Mouse (Mus musculus): ENCODE measurements around the gene P4ha2.
"Not testable (repeated sequence)": the region's sequence is repeated elsewhere in the genome, so short reads cannot be mapped to it uniquely, and the experiment has no call there.

Gene P4ha2

GRCm38 (mm10) chr11:54127397-54127796, 27.5 kb downstream of the P4ha2 start:
- in situ Hi-C loops (cut with MboI, MseI) = no loop called here

GRCm38 (mm10) chr11:54129955-54130354, 30.1 kb downstream of the P4ha2 start:
- in situ Hi-C loops (cut with MboI, MseI) = no loop called here

DNA sequence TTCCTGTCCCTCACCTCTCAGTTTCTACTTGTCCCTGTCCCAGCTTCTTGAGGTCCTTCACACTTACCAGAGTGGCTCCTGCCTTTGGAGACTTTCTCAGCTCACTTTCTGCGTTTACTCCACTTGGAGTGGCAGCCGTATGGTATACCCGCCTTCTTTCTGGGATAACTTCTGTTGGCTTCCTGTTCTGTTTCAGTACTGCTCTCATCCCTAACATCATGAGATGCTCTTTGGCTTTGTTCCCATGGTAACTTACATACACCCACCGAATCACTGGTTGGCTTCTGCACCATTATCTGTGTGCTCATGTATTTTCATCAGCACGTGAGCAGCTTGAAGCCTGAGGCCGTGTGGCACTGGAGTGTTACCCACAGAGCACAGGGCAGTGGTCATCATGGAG, 30.8 kb downstream of the P4ha2 start:
- in situ Hi-C loops (cut with MboI, MseI) = no loop called here

- in situ Hi-C loops (cut with MboI, MseI) = no loop called here
Measured at GRCm38 (mm10) chr11:54132290-54132689, 32.4 kb downstream of the P4ha2 start.

- in situ Hi-C loops (cut with MboI, MseI) = no loop called here
Measured at GRCm38 (mm10) chr11:54134905-54135304, 35.0 kb downstream of the P4ha2 start.

GRCm38 (mm10) chr11:54140159-54140558, 40.3 kb downstream of the P4ha2 start:
- in situ Hi-C loops (cut with MboI, MseI) = not testable (repeated sequence)

- in situ Hi-C loops (cut with MboI, MseI) = no loop called here
Measured at GRCm38 (mm10) chr11:54141200-54141971, 41.5 kb downstream of the P4ha2 start.

- in situ Hi-C loops (cut with MboI, MseI) = loop anchor here (5.0 kb wide), 1 partner anchor 107 kb away; no protein-coding TSS in a partner anchor
Measured at GRCm38 (mm10) chr11:54144886-54145285, 45.0 kb downstream of the P4ha2 start.

- in situ Hi-C loops (cut with MboI, MseI) = loop anchor here (5.0 kb wide), 1 partner anchor 106 kb away; no protein-coding TSS in a partner anchor
Measured at GRCm38 (mm10) chr11:54145990-54146389, 46.1 kb downstream of the P4ha2 start.

GRCm38 (mm10) chr11:54149791-54150465, 50.0 kb downstream of the P4ha2 start:
- in situ Hi-C loops (cut with MboI, MseI) = loop anchor here (5.0 kb wide), 1 partner anchor 102 kb away; no protein-coding TSS in a partner anchor

DNA sequence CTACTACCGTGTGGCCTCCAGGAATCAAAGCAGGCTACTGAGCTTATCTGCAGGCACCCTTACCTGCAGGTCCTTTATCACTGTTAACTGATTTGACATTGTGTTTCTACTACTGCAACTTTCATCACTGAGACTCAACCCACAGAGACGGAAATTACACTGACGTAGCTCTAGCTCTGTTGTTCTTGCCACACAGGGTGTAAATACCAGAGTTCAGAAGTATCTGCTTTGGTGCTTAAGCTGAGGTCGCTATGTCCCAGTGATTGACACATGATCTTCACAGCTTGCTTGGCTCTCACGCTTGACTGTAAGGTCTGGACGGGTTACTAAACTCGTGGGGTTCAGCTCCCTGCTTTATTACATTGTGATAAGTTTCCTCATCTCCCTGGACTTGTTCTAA, 51.2 kb downstream of the P4ha2 start:
- in situ Hi-C loops (cut with MboI, MseI) = no loop called here

DNA sequence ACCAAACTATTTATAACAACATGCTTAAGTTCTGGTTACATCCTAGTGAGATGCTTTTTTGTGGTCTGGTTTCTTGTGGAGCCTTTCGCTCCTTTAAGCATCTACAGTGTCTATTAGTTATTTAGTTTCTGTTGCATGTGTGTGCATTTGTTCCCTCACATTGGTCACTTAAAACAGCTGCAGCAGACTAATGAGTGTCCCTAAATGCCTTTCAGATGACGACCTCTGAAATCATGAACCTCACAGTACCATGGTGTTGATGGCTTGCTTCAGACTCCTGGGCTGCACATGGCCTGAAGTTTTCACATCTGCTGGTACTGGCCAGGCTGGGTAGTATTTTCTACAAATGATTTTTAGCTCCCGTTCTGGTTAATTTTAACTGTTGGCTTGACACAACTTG, 53.1 kb downstream of the P4ha2 start:
- in situ Hi-C loops (cut with MboI, MseI) = no loop called here

- in situ Hi-C loops (cut with MboI, MseI) = no loop called here
Measured at GRCm38 (mm10) chr11:54155864-54156263, 56.0 kb downstream of the P4ha2 start.

- in situ Hi-C loops (cut with MboI, MseI) = no loop called here
Measured at GRCm38 (mm10) chr11:54156504-54156903, 56.6 kb downstream of the P4ha2 start.

DNA sequence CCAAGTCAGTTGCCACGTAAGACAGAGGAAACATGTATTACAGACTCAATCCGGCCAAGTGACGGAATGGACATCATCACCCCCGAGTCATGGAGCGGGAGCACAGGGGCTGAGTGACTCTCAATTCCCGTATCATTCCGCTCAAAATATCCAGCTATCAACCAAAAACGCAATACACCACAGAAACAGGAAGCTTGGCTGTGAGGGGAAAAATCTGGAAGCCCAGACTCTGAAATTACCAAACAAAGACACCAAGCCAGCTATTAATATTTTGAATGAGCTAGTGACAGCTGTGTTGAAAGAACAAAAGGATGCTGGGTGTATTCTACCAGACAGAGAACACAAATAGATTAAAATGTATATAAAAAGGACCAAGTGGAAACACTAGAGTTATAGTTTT, 57.7 kb downstream of the P4ha2 start:
- in situ Hi-C loops (cut with MboI, MseI) = no loop called here

GRCm38 (mm10) chr11:54160435-54160834, 60.5 kb downstream of the P4ha2 start:
- in situ Hi-C loops (cut with MboI, MseI) = no loop called here

GRCm38 (mm10) chr11:54160920-54161319, 61.0 kb downstream of the P4ha2 start:
- in situ Hi-C loops (cut with MboI, MseI) = no loop called here

- in situ Hi-C loops (cut with MboI, MseI) = no loop called here
Measured at GRCm38 (mm10) chr11:54161514-54161913, 61.6 kb downstream of the P4ha2 start.

DNA sequence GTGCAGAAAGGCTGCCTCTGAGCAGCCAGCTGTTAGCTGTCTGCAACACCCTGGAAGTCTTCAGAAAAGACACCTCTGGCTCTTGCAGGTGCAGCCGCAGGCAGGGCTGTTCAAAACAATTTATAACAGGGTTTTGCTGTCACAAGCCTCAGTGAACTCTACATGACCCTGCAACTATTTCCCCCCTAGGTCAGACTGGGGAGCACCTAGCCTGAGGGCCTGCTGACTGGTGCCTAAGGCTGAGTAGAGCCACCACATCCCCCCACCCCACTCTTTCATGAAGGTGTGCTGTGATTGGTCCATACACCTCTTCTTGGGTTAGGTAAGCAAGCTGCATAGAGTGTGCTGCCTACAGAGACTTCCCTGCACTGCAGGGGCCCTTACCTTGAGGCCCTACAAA, 63.1 kb downstream of the P4ha2 start:
- in situ Hi-C loops (cut with MboI, MseI) = no loop called here

DNA sequence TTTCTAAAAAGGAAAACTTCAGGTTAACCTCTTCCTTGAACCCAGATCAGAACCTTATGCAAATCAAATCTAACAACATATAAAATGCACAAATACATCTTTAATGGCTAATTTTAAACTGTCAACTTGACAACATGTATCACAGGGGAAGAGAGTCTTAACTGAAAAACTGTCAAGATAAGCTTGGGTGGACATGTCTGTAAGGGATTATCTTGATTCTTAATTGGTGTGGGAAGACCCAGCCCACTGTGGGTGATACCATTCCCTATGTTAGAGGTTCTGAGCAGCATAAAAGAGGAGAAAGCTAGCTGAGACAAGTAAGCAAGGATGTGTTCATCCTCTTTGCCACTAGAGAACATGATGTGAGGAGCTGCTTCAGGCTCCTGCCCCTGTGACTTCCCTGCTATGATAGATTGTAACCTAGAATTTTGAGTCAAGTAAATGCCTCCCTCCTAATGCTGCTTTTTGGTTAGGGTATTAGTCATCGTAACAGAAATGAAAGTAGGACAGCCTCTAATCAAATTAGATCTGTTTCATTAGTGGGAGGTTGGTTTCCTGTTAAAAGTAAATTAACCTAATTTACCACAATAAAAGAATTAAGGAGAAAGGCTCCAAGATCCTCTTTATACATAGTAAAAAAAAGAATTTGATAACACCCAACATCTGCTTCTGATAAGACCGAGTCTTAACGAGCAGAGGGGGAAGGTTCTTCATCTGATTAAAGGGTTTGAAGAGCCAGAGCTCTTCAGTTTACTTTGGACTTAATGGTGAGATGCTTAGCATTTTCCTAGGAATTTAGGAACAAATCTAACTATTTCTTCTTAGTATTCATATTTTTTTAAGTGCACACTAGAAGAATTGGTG, 69.8 kb downstream of the P4ha2 start:
- in situ Hi-C loops (cut with MboI, MseI) = loop anchor here in 1 of 2 experiments (10.0 kb wide), 2 partner anchors 65 to 835 kb away; no protein-coding TSS in a partner anchor

DNA sequence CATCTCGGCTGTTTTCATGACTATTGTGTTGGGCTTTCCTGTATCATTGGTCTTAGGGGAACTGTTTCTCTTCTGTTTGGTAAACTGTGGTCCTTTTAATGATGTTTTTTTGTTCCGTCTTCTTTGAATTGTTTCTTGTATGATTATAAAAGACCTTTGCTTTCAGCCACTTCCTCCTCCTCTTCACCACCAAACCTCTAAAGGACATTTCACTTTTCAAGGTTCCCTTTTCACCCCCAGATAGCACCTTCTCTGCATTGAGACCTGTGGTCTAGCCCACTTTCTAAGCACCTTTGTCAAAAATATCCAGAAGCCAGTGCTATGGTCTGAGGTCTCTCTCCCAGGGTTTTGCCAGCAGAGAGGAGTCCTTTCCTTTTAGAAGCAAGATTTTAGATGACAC, 71.3 kb downstream of the P4ha2 start:
- in situ Hi-C loops (cut with MboI, MseI) = loop anchor here in 1 of 2 experiments (10.0 kb wide), 2 partner anchors 64 to 834 kb away; no protein-coding TSS in a partner anchor

DNA sequence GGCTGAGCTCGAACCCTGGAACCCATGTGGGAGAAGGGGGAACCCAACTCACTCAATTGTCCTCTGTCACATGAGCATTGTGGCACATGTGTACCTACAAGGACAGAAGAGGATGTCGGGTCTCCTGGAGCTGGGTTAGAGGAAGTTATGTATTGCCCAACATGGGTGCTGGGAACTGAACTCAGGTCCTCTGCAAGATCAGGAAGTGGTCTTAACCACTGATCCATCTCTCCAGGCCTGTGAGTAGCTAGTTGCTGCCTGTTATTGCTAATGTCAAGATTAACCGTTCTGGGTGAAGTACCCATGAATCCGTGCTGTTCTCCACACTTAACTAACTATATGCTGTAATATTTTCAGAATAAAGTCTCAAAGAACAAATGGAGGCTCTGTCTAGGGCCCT, 74.3 kb downstream of the P4ha2 start:
- in situ Hi-C loops (cut with MboI, MseI) = loop anchor here in 1 of 2 experiments (10.0 kb wide), 2 partner anchors 61 to 831 kb away; no protein-coding TSS in a partner anchor

All from T-helper 17 cell (primary cell).